Mouse (Mus musculus): ENCODE results near the gene Sult1d1.
"Not testable (repeated sequence)": the region's sequence is repeated elsewhere in the genome, so short reads cannot be mapped to it uniquely, and the experiment has no call there.

Sult1d1 gene

DNA sequence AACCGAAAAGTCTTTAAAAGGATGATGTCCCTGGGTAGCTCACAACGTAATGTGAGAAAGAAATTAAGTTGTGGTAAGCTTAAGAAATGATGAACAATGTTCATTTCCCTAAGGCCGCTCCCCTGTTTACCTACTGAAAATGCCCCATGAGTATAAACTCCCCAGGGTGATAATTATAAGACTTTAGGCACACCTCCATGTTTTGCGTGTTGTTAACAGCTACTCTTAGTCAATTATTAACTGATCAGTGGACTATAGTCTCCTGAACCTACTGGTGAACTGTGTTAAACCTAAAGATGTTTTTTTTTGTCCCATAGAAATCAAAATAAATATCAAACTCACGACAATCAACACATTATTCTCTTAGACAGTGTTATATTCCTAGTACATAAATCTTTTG is at the start of gene Sult1d1:
Gene Sult1d1 (minus strand): TSS at position 183 of the 400 bp plus-strand sequence.
- no peak for DNase-seq (ENCODE audit: low read depth, low spot score)

DNA sequence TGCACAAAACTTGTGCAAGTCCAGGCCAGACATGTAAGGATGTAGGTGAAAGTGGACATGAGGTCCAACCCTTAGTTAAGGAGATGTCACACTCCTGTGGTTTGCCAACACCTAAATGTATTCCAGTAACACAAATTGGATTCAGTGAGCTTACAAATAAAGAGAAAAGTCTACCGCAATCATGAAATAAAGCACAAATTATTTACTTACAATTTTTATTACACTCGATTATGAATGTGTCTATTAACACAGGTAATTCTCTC is 46.2 kb upstream of the Sult1d1 start:
- no peak for DNase-seq (ENCODE audit: low read depth, low spot score)

DNA sequence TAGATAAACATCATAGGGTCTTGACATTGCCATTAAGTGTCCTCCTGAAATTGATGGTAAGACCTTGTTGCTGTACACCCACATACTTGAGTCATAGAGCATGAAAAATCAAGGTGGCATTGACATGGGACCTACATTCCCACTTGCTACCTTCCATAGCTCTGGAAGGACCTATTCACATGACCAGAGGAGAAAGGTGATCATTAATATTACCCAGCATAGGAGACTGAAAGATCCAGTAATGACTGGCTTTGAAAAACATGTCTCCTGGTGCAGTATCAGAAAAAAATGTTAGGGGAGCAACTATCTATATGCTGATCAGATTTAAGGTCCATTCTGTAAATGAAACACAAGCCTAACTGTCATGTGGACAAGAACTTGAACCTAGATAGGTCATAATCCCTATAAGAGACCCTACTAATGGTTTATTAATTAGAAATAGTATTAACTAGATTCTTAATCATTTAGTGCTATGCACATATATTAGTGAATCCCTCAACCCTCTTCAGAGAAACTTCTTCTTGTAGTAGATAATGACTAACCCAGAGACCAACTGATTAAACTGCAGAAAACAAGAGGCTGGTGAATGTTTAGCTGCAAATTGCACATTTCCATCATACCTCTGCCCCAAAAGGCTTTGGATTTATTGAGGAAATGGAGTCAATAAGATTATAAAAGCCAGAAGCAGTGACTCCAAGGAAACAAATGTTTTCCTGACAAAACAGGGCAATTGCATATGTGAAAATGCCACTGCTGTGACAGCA is 45.7 kb upstream of the Sult1d1 start:
- DNase-seq (ENCODE audit: low read depth, low spot score), result no peak

DNA sequence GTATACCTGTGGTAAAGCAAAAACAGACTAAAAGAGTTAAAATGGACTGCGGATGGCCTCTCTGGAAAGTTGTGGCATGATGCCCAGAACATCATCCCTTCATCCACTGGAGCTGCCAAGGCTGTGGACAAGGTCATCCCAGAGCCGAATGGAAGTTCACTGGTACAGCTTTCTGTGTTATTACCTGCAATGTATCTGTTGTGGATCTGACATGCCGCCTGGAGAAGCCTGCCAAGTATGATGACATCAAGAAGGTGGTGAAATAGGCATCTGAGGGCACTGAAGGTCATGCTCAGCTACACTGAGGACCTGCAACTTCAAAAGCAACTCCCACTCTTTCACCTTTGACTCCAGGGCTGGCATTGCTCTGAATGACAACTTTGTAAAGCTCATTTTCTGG is 32.2 kb upstream of the Sult1d1 start:
- no peak for DNase-seq (ENCODE audit: low read depth, low spot score)

DNA sequence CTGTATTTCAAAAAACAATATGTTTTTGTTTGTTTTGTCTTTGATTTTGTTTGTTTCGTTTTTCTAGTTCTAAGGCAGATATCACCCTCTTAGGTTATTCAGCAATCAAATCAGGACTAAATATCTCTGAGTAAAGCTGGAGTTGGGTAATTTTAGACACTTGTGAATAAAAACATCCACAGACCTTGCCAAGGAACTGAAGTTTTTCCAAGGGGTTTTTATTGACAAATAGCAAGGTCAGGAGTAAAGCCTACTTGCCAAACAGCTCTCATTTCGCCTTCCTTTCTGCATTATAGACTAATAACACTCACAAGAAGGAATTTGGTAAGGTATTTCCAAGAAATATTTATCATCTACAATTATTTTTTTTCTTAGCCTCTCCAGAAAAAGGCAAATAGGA is 29.1 kb upstream of the Sult1d1 start:
- DNase-seq (ENCODE audit: low read depth, low spot score), result no peak

DNA sequence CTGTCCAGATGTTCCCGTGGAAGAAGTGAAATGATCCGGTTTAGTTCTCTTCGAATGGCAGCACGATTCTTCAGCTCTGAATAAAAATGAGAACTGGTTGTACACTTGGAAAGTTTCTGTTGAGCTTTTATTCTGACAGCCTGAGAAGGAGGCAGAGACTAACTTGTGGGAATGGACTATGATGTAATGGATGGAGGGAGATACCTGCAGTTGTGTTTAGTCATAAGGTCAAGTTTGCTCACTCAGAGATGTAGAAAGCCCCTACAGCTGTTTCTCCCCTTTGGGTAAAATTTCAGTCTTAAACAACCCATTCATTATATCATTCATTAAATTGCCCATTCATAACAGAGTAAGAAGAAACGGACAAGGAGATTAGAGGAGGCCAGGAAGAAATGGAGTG is 22.7 kb upstream of the Sult1d1 start, which contains the start of gene Sult1e1:
Gene Sult1e1 (minus strand): TSS at position 101 of the 400 bp plus-strand sequence.
- DNase-seq (ENCODE audit: low read depth, low spot score), result no peak

DNA sequence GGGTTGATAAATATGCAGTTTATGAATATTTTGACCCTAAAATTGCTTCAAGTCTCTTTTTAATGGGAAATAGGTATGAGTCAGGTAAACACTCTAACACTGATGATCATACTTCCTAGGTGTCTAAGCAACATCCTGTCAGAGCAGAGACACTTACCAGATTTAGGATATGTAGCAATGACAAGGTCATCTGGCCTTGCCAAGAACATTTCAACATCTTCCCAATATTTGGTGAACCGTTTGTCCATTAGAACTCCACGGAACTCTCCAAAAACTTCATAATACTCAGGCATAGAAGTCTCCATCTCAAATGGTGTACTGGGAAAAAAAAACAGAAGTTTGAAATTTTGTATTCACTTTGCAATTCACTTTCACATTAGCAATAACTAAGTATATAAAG is 21.1 kb upstream of the Sult1d1 start:
- DNase-seq (ENCODE audit: low read depth, low spot score), result no peak

DNA sequence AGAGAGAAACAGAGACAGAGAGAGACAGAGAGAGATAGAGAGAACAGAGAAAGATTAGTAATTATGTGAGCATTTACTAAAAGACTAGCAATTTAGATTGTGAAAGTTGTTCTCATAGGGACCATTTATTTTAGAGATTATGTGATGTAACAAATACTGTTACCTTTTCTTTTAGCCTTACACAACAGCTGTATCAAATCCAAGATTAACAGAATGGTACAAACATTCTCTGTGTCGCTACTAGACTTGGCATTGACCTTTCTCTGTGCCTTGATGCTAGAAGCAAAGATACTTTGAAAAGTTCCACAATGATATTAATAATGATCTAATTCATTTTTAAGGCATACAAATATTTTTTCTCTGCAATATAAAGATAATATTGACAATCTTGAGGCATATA is 11.6 kb upstream of the Sult1d1 start:
- DNase-seq (ENCODE audit: low read depth, low spot score), result no peak

DNA sequence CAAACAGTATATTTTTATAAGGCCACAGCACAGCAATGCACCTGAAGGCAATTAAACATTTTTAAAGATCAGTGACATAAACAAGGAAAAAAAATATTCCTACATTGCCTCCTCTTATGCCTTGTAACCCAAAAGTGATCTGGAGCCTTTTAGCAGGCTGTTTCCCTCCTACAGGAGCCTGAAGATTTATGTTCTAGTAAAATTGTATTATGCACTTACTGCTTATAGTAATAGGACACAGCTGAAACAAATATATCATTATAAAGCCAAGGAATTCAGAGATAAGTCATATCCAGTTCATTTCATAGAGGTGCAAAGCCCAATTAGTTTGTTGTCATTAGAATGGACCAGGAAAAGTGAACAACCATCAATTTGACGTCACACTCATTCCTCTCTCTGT is 5.3 kb upstream of the Sult1d1 start:
- no peak for DNase-seq (ENCODE audit: low read depth, low spot score)

DNA sequence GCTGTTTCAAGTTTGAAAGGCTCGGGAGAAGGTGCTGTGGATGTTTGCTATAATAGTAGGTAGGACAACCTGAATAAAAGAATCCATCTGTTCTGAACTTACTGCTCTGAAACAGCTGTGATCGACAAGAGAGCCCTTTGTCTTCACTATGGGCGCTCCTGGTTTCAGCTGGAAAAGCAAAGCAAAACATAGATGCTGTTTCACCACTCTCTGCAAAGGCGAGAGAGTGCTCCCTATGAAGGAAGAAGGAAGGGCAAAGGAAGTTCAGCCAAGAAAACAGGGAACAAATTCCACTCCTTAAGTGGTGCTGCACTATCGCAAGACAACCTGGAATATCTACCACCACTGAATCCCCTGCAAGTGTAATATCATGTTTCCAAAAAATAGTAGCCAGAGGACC is 4.7 kb upstream of the Sult1d1 start:
- no peak for DNase-seq (ENCODE audit: low read depth, low spot score)

DNA sequence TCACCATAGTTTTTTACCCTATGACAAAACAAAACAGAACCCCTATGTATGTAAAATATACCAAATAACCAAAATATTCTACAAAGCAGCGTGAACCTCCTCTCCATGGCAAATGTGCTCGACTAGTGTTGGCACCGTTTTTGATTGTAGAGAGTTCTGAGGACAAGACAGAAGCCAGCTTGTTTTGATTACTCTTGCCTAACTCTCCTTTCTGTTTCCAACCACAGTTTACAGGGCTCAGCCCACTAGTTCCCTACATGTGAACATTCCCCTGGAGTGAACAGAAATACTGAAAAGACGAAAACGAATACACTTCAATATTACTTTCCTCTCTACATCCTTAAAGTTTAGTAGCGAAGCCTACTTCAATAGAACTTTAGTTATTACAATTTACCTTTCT is 4.0 kb upstream of the Sult1d1 start:
- DNase-seq (ENCODE audit: low read depth, low spot score), result no peak

DNA sequence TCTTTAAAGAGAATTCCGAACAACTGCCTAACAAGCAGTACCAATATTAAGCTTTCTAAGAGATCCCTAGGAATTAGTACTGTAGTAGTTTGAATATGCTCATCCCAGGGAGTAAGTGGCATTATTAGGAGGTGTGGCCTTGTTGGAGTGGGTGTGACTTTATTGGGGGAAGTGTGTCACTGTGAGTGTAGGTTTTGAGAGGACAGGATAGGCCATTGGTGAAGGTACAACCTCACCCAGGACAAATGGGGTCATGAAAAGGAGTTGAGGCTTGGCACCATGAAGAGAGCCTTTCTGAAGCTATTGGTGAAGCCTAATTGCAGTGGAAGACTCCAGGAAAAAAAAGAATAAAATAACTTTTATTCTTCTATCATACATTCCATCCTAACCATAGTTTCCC is 1.5 kb downstream of the Sult1d1 start:
- DNase-seq (ENCODE audit: low read depth, low spot score), result no peak

DNA sequence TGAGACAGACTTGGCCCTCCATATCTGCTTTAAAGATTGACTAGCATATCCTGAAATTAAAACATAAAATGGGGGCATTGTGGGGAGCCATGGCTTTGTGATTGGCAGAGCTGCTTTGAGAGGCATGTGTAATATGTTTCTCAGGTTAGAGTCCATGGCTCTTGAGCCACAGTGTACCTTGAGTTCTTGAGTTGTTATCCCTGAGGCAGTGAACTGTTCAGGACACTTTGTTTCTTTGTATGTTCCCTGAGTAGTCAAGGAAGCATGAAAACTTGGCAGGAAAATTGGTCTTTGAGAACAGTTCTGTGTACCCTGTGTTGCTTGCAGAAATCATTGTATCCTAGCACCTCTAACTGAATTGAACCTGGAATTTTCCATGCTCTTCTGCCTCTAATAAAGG is 5.9 kb downstream of the Sult1d1 start:
- DNase-seq (ENCODE audit: low read depth, low spot score), result no peak

DNA sequence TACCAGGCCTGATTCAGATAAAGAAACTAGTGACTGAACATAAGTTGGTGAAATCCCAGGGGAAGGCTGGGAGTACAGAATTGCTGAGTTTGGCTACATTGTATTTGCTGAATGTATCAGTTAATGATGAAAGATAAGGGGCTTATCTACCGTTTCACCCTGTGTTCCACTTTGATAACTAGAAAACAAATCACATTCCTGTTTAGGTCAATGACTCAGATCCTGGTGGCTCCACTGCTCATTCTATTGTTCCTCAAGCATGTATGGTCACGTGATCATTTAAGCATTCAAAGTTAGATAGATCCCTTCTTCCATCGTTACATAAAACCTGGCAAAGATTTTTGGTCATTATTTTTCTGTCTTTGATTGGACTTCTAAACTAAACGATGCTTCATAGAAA is 6.3 kb downstream of the Sult1d1 start:
- DNase-seq (ENCODE audit: low read depth, low spot score), result no peak

DNA sequence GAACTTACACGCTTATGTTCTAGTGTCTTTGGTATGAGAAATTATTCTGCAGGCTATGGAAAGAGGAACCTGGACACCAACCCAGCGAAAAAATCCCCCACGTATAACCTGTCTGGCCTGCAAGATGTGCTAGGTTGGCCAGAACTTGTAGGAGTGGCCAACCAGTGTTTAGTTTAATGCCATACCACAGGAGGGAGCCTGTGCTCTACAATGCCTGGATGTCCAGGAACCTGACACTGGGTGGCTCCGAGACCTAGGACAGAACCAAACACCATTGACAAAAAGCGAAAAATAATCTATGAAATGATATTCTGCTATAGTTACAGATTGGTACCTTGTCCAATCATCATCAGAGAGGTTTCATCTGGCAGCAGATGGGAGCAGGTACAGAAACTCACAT is 8.7 kb downstream of the Sult1d1 start:
- DNase-seq (ENCODE audit: low read depth, low spot score), result no peak

DNA sequence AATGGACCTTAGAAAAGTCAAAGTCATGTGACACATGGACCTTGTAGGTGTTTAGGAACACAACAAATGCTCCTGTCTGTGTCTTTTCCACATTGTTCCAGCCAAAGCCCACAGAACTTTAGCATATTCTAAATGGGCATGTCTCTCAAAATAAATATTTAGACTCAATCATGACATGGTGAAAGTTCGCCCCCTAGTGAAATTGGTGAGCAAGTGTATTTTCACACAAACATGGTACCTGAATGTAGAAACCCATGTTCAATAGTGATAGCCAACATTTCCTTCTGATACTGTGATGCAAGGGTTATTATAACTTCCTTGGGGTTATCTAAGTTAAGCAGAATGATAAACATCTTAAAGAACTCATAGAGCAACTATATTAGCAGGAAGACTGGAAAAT is 17.9 kb downstream of the Sult1d1 start:
- DNase-seq (ENCODE audit: low read depth, low spot score), result no peak

DNA sequence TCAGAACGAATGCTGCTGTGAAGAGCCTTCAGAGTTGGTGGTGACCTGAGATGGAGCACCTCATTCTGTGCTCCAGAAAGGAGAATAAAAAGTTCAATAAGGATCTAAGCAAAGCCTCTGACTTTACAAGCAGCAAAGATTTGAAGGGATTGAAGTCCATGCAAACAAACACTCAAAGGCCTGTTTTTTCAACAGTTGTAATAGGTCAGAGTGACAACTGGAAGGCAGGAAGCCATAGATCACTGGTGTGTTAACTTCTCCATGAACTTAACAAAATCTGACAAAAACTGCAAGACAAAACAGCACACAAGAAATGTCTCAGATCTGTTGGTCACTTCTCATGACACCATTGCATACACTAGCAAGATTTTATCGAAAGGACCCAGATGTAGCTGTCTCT is 30.7 kb downstream of the Sult1d1 start, which contains the start of gene Sult1b1:
Gene Sult1b1 (minus strand): TSS at position 85 of the 400 bp plus-strand sequence.
- DNase-seq (ENCODE audit: low read depth, low spot score), result no peak

DNA sequence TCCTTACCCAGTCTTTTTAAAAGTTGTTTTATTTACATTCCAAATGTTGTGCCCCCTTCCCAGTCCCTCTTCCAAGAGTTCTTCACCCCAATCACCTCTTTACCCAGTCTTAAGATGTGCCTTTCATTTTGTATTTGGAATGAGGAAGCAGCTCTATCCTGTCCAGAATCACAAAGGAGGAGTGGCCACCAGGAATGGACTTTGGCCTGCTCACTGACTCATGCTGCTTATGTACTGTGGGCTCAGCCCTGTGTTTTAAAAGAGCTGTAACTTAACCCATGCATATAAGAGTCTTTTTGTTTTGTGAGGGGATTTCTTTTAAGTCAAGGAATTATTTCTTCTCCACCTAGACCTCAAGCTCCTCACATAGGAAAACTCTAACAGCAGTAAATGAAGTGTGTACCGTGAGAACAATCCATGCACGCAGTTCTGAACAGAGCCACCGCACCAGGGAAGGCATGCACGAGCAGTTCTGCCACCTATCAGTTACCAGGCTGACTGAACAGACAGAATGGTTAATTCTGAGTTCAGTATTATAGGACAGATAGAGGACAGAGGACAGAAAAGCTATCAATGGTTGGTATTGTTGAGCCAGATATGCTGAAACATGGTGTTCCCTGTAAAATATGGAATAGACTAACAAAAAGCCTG is 32.7 kb downstream of the Sult1d1 start:
- no peak for DNase-seq (ENCODE audit: low read depth, low spot score)

DNA sequence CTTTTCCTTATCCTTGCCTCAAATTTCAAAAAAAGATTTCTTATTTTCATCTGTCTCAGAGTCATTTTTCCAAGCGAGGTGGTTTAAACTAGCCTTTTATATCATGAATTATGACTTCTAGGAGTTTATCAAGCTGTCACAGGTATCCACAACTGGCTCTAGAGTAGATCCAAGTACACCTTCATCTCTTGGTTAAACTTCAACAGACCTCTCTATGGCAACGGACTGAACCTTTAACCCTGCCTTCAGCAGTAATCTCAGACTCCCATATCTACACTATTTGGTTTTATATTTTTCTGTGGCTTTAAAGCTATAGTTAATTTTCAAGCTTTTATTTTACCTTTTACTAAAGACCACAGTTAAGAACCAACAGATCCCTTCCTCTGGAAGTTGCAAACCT is 36.5 kb downstream of the Sult1d1 start:
- DNase-seq (ENCODE audit: low read depth, low spot score), result no peak

DNA sequence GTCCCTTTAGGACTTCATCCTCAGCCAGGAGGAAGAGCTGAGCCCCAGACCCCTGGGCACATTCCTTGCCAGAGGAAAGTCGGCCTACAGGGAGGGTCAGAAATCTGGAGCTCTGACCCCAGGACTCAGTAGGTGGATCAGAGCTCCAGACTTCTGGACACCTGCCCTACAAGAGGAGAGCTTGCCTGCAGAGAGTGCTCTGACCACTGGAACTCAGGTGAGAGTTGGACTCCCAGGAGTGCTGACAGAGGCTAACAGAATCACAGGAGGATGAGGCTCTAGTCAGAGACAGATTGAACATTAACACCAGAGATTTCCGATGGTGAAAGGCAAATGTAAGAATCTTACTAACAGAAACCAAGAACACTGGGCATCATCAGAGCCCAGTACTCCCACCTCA is 45.3 kb downstream of the Sult1d1 start:
- DNase-seq (ENCODE audit: low read depth, low spot score), result not testable (repeated sequence)

DNA sequence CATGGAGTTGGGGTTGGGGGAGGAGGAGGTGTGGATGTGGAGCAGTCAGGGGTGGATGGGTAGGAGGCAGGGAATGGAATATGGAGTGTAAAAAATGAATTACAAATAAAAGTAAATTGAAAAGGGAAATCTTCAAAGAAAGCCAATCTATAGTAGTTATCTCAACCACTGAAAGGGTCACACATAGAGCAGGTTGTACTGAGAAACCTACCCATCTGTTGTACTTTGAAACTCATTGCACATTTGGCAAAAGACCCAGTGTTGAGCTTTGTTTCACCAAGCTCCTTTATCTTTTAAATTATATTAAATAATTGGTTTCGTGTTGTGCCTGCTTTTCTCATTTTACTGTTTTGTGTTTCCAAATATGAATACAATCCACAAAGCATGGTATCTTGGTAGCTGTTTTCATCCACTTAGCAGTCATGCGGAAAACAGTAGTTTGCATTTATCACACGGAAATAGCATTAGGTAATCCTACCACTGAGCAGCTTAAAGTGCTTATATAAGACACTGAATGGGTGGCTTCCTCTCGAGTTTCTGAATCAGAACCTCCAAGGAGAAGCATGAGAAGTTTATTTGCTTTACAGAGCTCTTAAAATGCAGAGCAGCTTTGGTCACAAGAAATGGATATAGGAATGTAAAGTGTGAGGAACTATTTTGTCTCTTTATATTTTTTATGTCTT is 62.9 kb downstream of the Sult1d1 start:
- DNase-seq (ENCODE audit: low read depth, low spot score), result no peak

Measured in CD4-positive helper T cell, adult 2 months (primary cell).